Mouse (Mus musculus) gastrocnemius, adult 2 months (tissue): Measurements from ENCODE around the gene Pcmt1. TPM values are rescaled to one million over a fixed set of nuclear protein-coding genes. Genes with fewer than 3 reads are reported as not detected.

Experiments used
- DNase-seq: peaks from one replicate; pipeline ENCODE4 v3.0.0; 2022
- H3K27ac ChIP-seq: fragments of 200-600 bp; 2 replicates; pipeline ENCODE4 v1.8.1; 2022; ENCODE audit warnings: mild to moderate bottlenecking
- H3K4me3 ChIP-seq: fragments of 200-600 bp; 2 replicates; pipeline ENCODE4 v1.8.1; 2022; ENCODE audit warnings: mild to moderate bottlenecking, moderate library complexity
- CTCF ChIP-seq: fragments of 200-600 bp; IDR thresholded peaks from 2 replicates; pipeline ENCODE4 v1.8.1; 2022; ENCODE audit warnings: antibody characterized with exemption, mild to moderate bottlenecking, moderate library complexity
- intact Hi-C: fragments of 180-260 bp; cut with DNase I; formaldehyde crosslinking; loops from one replicate; pipeline ENCODE4 v1.15.1; 2025
- long read RNA-seq, 2 experiments: library from polyadenylated mRNA; stranded (forward); transcript quantifications; one replicate each; pipeline ENCODE4 v2.0.0; 2021
- total RNA-seq, 2 experiments: library from RNA; stranded (reverse); gene quantifications; 2 replicates each; pipeline ENCODE4 v1.2.3; 2021

The Pcmt1 gene
- 100 to 1,000 TPM; 102 to 110 TPM for total RNA-seq
- long read RNA-seq, experiment 1, transcript Pcmt1-202 (8 exons, 2,491 nt), result major isoform, 159 of 198 reads
- long read RNA-seq, experiment 1, transcript Pcmt1-208 (8 exons, 2,757 nt), result minor isoform, 8 of 198 reads
- long read RNA-seq, experiment 1, partial matches to known transcripts, result 7 of 198 reads
- long read RNA-seq, experiment 1, other reads (novel, unspliced or antisense), result 22 of 198 reads
- long read RNA-seq, experiment 2, transcript Pcmt1-202 (8 exons, 2,491 nt), result major isoform, 176 of 236 reads
- long read RNA-seq, experiment 2, transcript Pcmt1-208 (8 exons, 2,757 nt), result minor isoform, 10 of 236 reads
- long read RNA-seq, experiment 2, partial matches to known transcripts, result 11 of 236 reads
- long read RNA-seq, experiment 2, other reads (novel, unspliced or antisense), result 35 of 236 reads

- intact Hi-C loops, result loop anchor here (2.0 to 5.0 kb wide), 2 partner anchors 14 to 96 kb away; partner anchors contain the start of gene Nup43
- Histone ChIP-seq H3K27ac (peak within 1 kb of the TSS; percentile 98), H3K4me3 (peak within 1 kb of the TSS; percentile 83)
- TF ChIP-seq CTCF, result no peak
- DNase-seq, result peak; percentile 94
These were observed at the start of gene Pcmt1, which contains the start of gene Lats1 for GRCm38 (mm10) chr10:7680731-7681301. Pcmt1 (minus strand) TSS chr10:7681136. Lats1 (plus strand) TSS chr10:7681214.

- no peak for TF ChIP-seq CTCF
- no peak for DNase-seq
- Histone ChIP-seq H3K4me3 (peak overlapping the region; percentile 32), H3K27ac (no peak overlapping the region)
- intact Hi-C loops, result no loop called here
These were observed 46.1 kb upstream of the Pcmt1 start for GRCm38 (mm10) chr10:7727011-7727410.

- peak overlapping the region; percentile 90 for H3K27ac ChIP-seq
- intact Hi-C loops, result no loop called here
- DNase-seq, result no peak
- peak overlapping the region; percentile 90 for H3K4me3 ChIP-seq
- no peak for TF ChIP-seq CTCF
These were observed 45.5 kb upstream of the Pcmt1 start for GRCm38 (mm10) chr10:7726501-7726812.

GRCm38 (mm10) chr10:7725751-7726500 is 45.0 kb upstream of the Pcmt1 start, which contains the start of gene Katna1:
Katna1 (plus strand) TSS chr10:7726000.
- no peak for TF ChIP-seq CTCF
- intact Hi-C loops, result no loop called here
- DNase-seq, result peak; percentile 96
- Histone ChIP-seq H3K4me3 (peak within 1 kb of the TSS; percentile 90), H3K27ac (peak within 1 kb of the TSS; percentile 90)

GRCm38 (mm10) chr10:7715056-7715455 is 34.1 kb upstream of the Pcmt1 start:
- DNase-seq, result no peak
- no peak for TF ChIP-seq CTCF
- intact Hi-C loops, result no loop called here
- Histone ChIP-seq H3K4me3 (no peak overlapping the region), H3K27ac (no peak overlapping the region)

- Histone ChIP-seq H3K4me3 (no peak overlapping the region), H3K27ac (no peak overlapping the region)
- no peak for TF ChIP-seq CTCF
- intact Hi-C loops, result no loop called here
- no peak for DNase-seq
These were observed 31.6 kb upstream of the Pcmt1 start for GRCm38 (mm10) chr10:7712506-7712905.

- TF ChIP-seq CTCF, result no peak
- intact Hi-C loops, result no loop called here
- DNase-seq, result no peak
- Histone ChIP-seq H3K4me3 (no peak overlapping the region), H3K27ac (no peak overlapping the region)
These were observed 29.2 kb upstream of the Pcmt1 start for GRCm38 (mm10) chr10:7710121-7710520.

GRCm38 (mm10) chr10:7702586-7702985 is 21.6 kb upstream of the Pcmt1 start:
- H3K4me3 ChIP-seq, result no peak overlapping the region
- no peak overlapping the region for H3K27ac ChIP-seq
- intact Hi-C loops, result no loop called here
- DNase-seq, result no peak
- TF ChIP-seq CTCF, result no peak

GRCm38 (mm10) chr10:7700120-7700519 is 19.2 kb upstream of the Pcmt1 start:
- intact Hi-C loops, result no loop called here
- TF ChIP-seq CTCF, result no peak
- DNase-seq, result no peak
- Histone ChIP-seq H3K27ac (no peak overlapping the region), H3K4me3 (no peak overlapping the region)

GRCm38 (mm10) chr10:7695286-7695685 is 14.3 kb upstream of the Pcmt1 start:
- no peak for DNase-seq
- intact Hi-C loops, result no loop called here
- Histone ChIP-seq H3K4me3 (no peak overlapping the region), H3K27ac (no peak overlapping the region)
- TF ChIP-seq CTCF, result peak; percentile 16; the same call in 1 of the 2 replicates

GRCm38 (mm10) chr10:7686902-7687301 is 6.0 kb upstream of the Pcmt1 start:
- DNase-seq, result no peak
- TF ChIP-seq CTCF, result no peak
- Histone ChIP-seq H3K27ac (no peak overlapping the region), H3K4me3 (no peak overlapping the region)
- intact Hi-C loops, result no loop called here

GRCm38 (mm10) chr10:7682249-7682648 is 1.3 kb upstream of the Pcmt1 start:
- no peak for TF ChIP-seq CTCF
- intact Hi-C loops, result loop anchor here (5.0 kb wide), 1 partner anchor 95 kb away; no protein-coding TSS in a partner anchor
- DNase-seq, result no peak
- Histone ChIP-seq H3K4me3 (peak overlapping the region; percentile 83), H3K27ac (peak overlapping the region; percentile 98)
